Mouse (Mus musculus): ENCODE results near the gene Piwil4.

DNA sequence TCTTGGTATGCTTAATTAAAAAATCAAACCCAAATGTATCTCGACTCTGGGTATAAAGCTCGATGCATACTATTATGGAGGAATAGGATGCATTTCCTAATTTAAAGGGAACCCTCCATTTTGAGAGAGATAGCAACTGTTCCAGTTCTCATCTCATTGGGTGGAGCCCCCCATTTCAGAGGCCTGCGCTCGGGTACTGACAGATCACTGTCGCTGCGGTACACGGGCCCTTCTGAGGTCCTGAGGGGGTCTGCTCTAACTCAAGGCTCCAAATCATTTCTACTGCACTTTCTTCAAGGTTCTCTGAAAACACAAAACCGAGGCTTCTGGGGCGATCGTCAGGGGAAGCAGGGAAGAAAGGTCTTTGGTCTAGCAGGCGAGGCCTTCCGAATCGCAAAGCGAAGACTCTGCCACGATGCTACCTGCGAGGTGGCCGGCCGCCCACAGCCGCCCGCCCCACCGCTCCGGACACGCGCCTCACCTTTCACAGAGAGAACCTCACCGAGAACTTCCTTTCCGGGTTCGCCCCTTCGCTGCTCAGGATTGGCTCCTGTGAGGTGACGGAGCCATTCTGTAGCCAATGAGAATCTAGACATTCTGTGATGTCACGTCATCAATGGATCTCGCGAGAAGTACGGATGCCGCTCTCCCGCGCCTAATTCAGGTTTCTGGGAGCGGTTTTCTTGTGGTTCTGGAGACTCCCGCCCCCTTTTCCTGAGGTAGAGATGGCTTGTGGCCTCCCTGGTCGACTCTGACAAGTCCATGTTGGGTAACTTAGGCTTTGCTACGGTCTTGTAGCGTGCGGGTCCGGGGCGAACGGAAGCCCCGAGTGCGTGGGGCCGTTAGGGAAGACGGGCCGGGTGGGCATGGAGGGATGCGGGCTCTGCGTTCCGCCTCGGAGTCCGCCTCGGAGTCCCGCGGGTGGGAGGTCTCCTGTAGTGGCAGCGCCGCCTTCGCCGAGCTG is 43.8 kb upstream of the Piwil4 start, which contains the start of the genes Mre11a and Ankrd49:
- TF ChIP-seq TAL1 (IDR thresholded peaks at IDR 0.05; ENCODE audit: low read length) = no peak
- TF ChIP-seq GATA1 (IDR thresholded peaks at IDR 0.05; ENCODE audit: low read length) = no peak

Measured in erythroblast, embryonic 14.5 days (primary cell).